In the genomic region with DNA sequence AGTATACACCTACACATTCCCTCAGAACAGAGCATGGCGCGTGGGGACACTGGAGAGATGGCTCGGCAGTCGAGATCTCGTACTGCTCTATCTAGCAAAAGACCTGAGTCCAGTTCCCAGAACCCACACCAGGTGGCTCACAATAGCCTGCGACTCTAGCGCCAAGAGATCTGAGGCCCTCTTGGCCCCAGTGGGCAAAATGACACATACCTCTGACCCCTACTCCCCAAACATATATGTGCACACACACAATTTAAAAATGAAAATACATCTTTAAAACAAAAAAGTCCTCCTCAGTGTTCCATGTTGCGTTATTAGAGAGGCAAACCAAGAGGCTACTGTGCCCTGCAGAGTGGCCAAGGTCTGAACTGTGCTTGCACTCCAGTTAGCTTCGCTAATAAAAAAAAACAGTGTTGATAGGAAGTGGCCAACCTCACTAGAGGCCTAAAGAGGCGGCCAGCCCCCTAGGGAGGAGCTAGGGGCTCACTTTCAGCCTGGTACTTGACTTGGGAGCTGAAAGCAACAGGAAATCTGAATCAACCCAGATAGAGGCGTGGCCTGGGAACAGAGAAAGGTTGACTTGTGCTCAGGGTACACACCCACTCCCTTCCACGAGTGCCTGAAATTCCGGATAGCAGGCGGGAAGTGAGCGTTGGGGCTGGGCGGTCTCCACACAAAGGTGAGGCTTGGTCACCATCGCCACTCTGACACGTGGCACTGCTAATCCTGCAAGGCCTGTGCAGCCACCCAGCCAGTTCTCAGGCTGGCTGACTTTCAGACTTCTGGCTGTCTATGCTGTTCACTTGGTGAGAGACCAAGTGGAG, we compare ENCODE assay signal across 8 mouse cellular contexts. TPM values are rescaled to one million over a fixed set of nuclear protein-coding genes. Genes with fewer than 3 reads are reported as not detected.
DNase-seq lines count a peak whose midpoint lies in the region; ATAC-seq and TF ChIP-seq lines count a peak whose summit lies in the region.
"Not testable (repeated sequence)": the region's sequence is repeated elsewhere in the genome, so short reads cannot be mapped to it uniquely, and the experiment has no call there.

No protein-coding gene starts in this region.

- H3K4me3 ChIP-seq in CH12.LX (replicated peaks in 1 of 3; ENCODE audit: low read depth in 2 of 3, low read length in 2 of 3, poor library complexity in 1 of 3); forebrain, embryonic 15.5 days; hindbrain, embryonic 10.5 days; kidney, embryonic 15.5 days (replicated peaks); liver, embryonic 14.5 days (ENCODE audit: insufficient read depth in 1 of 2, low read depth in 2 of 2, low read length in 2 of 2); stomach, embryonic 15.5 days (replicated peaks): not testable (repeated sequence)
- peak overlapping the region; percentile 87 for H3K4me3 ChIP-seq in megakaryocyte, embryonic 14.5 days (replicated peaks)

- DNase-seq in CH12.LX (ENCODE audit: extremely low read depth); liver, embryonic 14.5 days (ENCODE audit: low read depth in 3 of 3, low spot score in 3 of 3): not testable (repeated sequence)
- peak; percentile 4 for DNase-seq in hindbrain, embryonic 10.5 days (ENCODE audit: low spot score)

- WGBS in forebrain, embryonic 15.5 days = 65% methylated on average over 18 of the region's 18 CpGs
- WGBS in hindbrain, embryonic 10.5 days = 69% methylated on average over 18 of the region's 18 CpGs
- 55% methylated on average over 18 of the region's 18 CpGs for WGBS in kidney, embryonic 15.5 days
- 22% methylated on average over 16 of the region's 18 CpGs for WGBS in liver, embryonic 14.5 days (ENCODE audit: insufficient replicate concordance)
- WGBS in stomach, embryonic 15.5 days = 51% methylated on average over 18 of the region's 18 CpGs

- not testable (repeated sequence) for TF ChIP-seq RAD21 in CH12.LX (IDR thresholded peaks at IDR 0.05; ENCODE audit: low read depth, low read length)

- TF ChIP-seq EP300 in CH12.LX (IDR thresholded peaks at IDR 0.05; ENCODE audit: low read length); liver, embryonic 14.5 days (IDR thresholded peaks at IDR 0.05; ENCODE audit: low read depth): not testable (repeated sequence)

- H3K9me3 ChIP-seq in CH12.LX (replicated peaks; ENCODE audit: low read length); forebrain, embryonic 15.5 days; hindbrain, embryonic 10.5 days; kidney, embryonic 15.5 days (replicated peaks); liver, embryonic 14.5 days (ENCODE audit: control insufficient read depth, low read length); megakaryocyte, embryonic 14.5 days; stomach, embryonic 15.5 days: not testable (repeated sequence)

- peak in 1 of 2 experiments; percentile 36; a peak in 2 of 4 replicates for TF ChIP-seq CTCF in CH12.LX (conservative IDR thresholded peaks at IDR 0.05 in 1 of 2, IDR thresholded peaks at IDR 0.05 in 1 of 2; ENCODE audit: low read depth in 2 of 2, low read length in 2 of 2)
- 0 out of 2 replicates have a peak, but pooled peaks have one; percentile 15 for TF ChIP-seq CTCF in liver, embryonic 14.5 days (IDR thresholded peaks at IDR 0.05; ENCODE audit: low read depth)

- H3K9ac ChIP-seq in CH12.LX (ENCODE audit: insufficient read depth, low read depth); forebrain, embryonic 15.5 days (replicated peaks); kidney, embryonic 15.5 days; liver, embryonic 14.5 days (replicated peaks); stomach, embryonic 15.5 days: not testable (repeated sequence)

- H3K27ac ChIP-seq in CH12.LX (ENCODE audit: insufficient read depth, low read depth); forebrain, embryonic 15.5 days (replicated peaks); liver, embryonic 14.5 days: not testable (repeated sequence)
- H3K27ac ChIP-seq in hindbrain, embryonic 10.5 days = peak overlapping the region; percentile 3; the same call in 1 of the 2 replicates
- peak overlapping the region; percentile 46 for H3K27ac ChIP-seq in kidney, embryonic 15.5 days
- peak overlapping the region; percentile 49 for H3K27ac ChIP-seq in stomach, embryonic 15.5 days

- peaks cover 4 to 13% of the 10 kb centered on the region in 2 experiments for H3K4me1 ChIP-seq in CH12.LX (ENCODE audit: control insufficient read depth in 1 of 2, insufficient read depth in 2 of 2)
- not testable (repeated sequence) for H3K4me1 ChIP-seq in forebrain, embryonic 15.5 days; liver, embryonic 14.5 days (replicated peaks; ENCODE audit: control insufficient read depth in 2 of 2, insufficient read depth in 2 of 2, low read length in 1 of 2)
- peaks cover 15% of the 10 kb centered on the region for H3K4me1 ChIP-seq in hindbrain, embryonic 10.5 days (replicated peaks)
- peaks cover 16% of the 10 kb centered on the region for H3K4me1 ChIP-seq in kidney, embryonic 15.5 days
- H3K4me1 ChIP-seq in megakaryocyte, embryonic 14.5 days = peaks cover 34% of the 10 kb centered on the region
- H3K4me1 ChIP-seq in stomach, embryonic 15.5 days = peaks cover 10% of the 10 kb centered on the region; the same call in 1 of the 2 replicates

- not testable (repeated sequence) for H3K4me2 ChIP-seq in CH12.LX (ENCODE audit: insufficient read depth, low read depth, poor library complexity, severe bottlenecking); forebrain, embryonic 15.5 days (replicated peaks); liver, embryonic 14.5 days (ENCODE audit: low read depth)
- peak overlapping the region; percentile 36 for H3K4me2 ChIP-seq in kidney, embryonic 15.5 days
- peak overlapping the region; percentile 1; the same call in 1 of the 2 replicates for H3K4me2 ChIP-seq in stomach, embryonic 15.5 days

- TF ChIP-seq POLR2A in CH12.LX (IDR thresholded peaks at IDR 0.05; ENCODE audit: low read depth, low read length) = not testable (repeated sequence)

- dilution Hi-C loops in CH12.LX (cut with MboI; ENCODE audit: extremely low pct_ligation_motif_present, extremely low pct_unique_long_range_greater_than_20kb, low sequenced_read_pairs) = not testable (repeated sequence)

- not testable (repeated sequence) for H3K79me2 ChIP-seq in CH12.LX (replicated peaks; ENCODE audit: control insufficient read depth, extremely low read depth, insufficient read depth, poor library complexity, severe bottlenecking)

- not testable (repeated sequence) for H3K27me3 ChIP-seq in CH12.LX (replicated peaks); forebrain, embryonic 15.5 days; hindbrain, embryonic 10.5 days (ENCODE audit: insufficient read depth, poor library complexity, severe bottlenecking); kidney, embryonic 15.5 days; liver, embryonic 14.5 days (ENCODE audit: control insufficient read depth, insufficient read depth, low read length); megakaryocyte, embryonic 14.5 days (replicated peaks); stomach, embryonic 15.5 days (replicated peaks)

- in situ Hi-C loops in CH12.LX (cut with MboI; ENCODE audit: low pct_ligation_motif_present, low pct_unique_long_range_greater_than_20kb, low sequenced_read_pairs) = not testable (repeated sequence)

- ATAC-seq in common myeloid progenitor, adult 5-6 weeks (replicated peaks; ENCODE audit: low read depth, poor library complexity, severe bottlenecking) = peak; percentile 93
- ATAC-seq in forebrain, embryonic 15.5 days (replicated peaks) = 0 out of 2 replicates have a peak, but pooled peaks have one; percentile 12
- peak; percentile 75 for ATAC-seq in kidney, embryonic 15.5 days (replicated peaks; ENCODE audit: low FRiP score)
- ATAC-seq in liver, embryonic 14.5 days (ENCODE audit: insufficient read depth) = peak; percentile 55; the same call in 1 of the 2 replicates
- ATAC-seq in stomach, embryonic 15.5 days (ENCODE audit: insufficient read depth, low FRiP score, low read depth) = peak; percentile 91

- not testable (repeated sequence) for H3K36me3 ChIP-seq in CH12.LX (replicated peaks in 1 of 2; ENCODE audit: control insufficient read depth in 1 of 2, insufficient read depth in 1 of 2, low read length in 1 of 2); forebrain, embryonic 15.5 days; kidney, embryonic 15.5 days; liver, embryonic 14.5 days (replicated peaks; ENCODE audit: control insufficient read depth, insufficient read depth, low read depth); megakaryocyte, embryonic 14.5 days (replicated peaks; ENCODE audit: low read length); stomach, embryonic 15.5 days
- H3K36me3 ChIP-seq in hindbrain, embryonic 10.5 days = peaks cover 10% of the 10 kb centered on the region

TF ChIP-seq in CH12.LX, 34 proteins besides CTCF, POLR2A, EP300 and RAD21:
- TF ChIP-seq SMC3 (IDR thresholded peaks at IDR 0.05; ENCODE audit: low read depth, low read length) = peak; percentile 18; the same call in 1 of the 2 replicates
TF ChIP-seq in CH12.LX: peak in this region for 1; not testable (repeated sequence) for 33.

RNA-seq across cellular contexts. Expression of gene Dynlt1b, which starts 37.9 kb away (rescaled TPM):
- total RNA-seq in CH12.LX (2012; rRNA removed) (338 and 389 TPM in 2 replicates), CH12.LX (2014; rRNA removed) (542 and 607 TPM in 2 replicates)
- polyA plus RNA-seq in CH12.LX (2012; ENCODE audit: insufficient read length, low read depth) = 287 and 371 TPM in 2 replicates
- total RNA-seq in common myeloid progenitor, adult 5-6 weeks (2017) = 95.3 and 115 TPM in 2 replicates
- 888 and 910 TPM in 2 replicates for polyA plus RNA-seq in forebrain, embryonic 15.5 days (2015; fragmentation: Nextera tagmentation; extraction: Ambion mirVana)
- 585 and 814 TPM in 2 replicates for polyA plus RNA-seq in hindbrain, embryonic 10.5 days (2016; fragmentation: Nextera tagmentation; extraction: Ambion mirVana)
- 445 and 456 TPM in 2 replicates for polyA plus RNA-seq in kidney, embryonic 15.5 days (2015; fragmentation: Nextera tagmentation; extraction: Ambion mirVana)
- polyA plus RNA-seq in liver, embryonic 14.5 days (2012; rRNA removed) = 130 and 152 TPM in 2 replicates
- polyA plus RNA-seq in liver, embryonic 14.5 days (2014; fragmentation: Nextera tagmentation; extraction: Ambion mirVana) = 248 and 254 TPM in 2 replicates
- polyA plus RNA-seq in megakaryocyte, embryonic 14.5 days (2012; ENCODE audit: insufficient read depth, low replicate concordance) = 10.9 and 24.4 TPM in 2 replicates
- polyA plus RNA-seq in stomach, embryonic 15.5 days (2015; fragmentation: Nextera tagmentation; extraction: Ambion mirVana) = 461 and 518 TPM in 2 replicates

Comparison
In these comparisons a context has a peak if more than half of its experiments do, and no peak if none do; other contexts are left out.
1. ATAC-seq: peak in every context shown above with its lines; median percentile 93 in common myeloid progenitor, adult 5-6 weeks; 91 in stomach, embryonic 15.5 days; 75 in kidney, embryonic 15.5 days; 55 in liver, embryonic 14.5 days; 12 in forebrain, embryonic 15.5 days.